Mouse (Mus musculus): Measurements from ENCODE around the gene Pdzd8. TPM values are rescaled to one million over a fixed set of nuclear protein-coding genes. Genes with fewer than 3 reads are reported as not detected.
A peak's percentile ranks its signal among the peaks of the same experiment; 100 is the strongest.

Pdzd8 gene
- polyA plus RNA-seq, 1 experiment: 11.8 TPM

DNA sequence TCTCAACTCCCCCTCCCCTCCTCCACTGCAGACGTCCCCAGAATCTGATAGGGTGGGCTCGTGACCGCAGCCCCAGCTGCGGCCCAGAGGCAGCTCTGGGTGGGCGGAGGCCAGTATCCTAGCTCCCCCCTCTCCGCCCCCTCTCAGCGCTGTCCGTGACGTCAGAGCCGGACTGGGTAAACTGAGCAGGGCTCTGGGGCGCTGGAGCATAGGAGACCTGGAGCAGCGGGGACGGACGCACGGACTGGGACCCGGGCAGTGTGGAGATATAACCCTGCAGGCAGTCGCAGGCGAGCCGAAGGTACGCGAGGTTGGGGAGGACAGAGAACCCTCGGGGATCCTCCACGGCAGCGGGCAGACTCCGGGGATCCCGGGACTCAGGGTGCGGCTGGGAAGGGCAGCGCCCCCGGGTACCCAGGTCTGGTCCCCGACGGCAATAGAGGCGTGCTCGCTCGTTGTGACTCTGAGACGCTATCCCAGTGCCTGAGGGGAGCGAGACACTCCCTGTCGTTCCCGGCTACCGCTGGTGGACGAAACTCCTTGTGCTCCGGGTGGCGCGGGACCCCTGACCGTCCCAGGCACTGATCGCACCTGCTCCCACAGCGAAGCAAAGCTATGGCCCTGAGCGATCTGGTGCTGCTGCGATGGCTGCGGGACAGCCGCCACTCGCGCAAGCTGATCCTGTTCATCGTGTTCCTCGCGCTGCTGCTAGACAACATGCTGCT is 84.7 kb downstream of the Pdzd8 start, which contains the start of gene Slc18a2:
Gene Slc18a2 (plus strand): TSS at position 179 of the 725 bp plus-strand sequence.
- peaks cover 6% of the 10 kb centered on the region; the same call in 1 of the 2 replicates for H3K4me1 ChIP-seq (ENCODE audit: control insufficient read depth, insufficient read depth, insufficient read length, low read length)
- no peaks in the 10 kb centered on the region for H3K36me3 ChIP-seq (ENCODE audit: control insufficient read depth, insufficient read depth, low read length)
- TF ChIP-seq POLR2A (IDR thresholded peaks at IDR 0.05; ENCODE audit: low read depth, low read length): no peak
- no peak for TF ChIP-seq CTCF (IDR thresholded peaks at IDR 0.05; ENCODE audit: extremely low read depth, insufficient read length, insufficient replicate concordance, low read depth, low read length)
- WGBS: 3% methylated on average over 55 of the region's 55 CpGs
- peaks cover 24% of the 10 kb centered on the region for H3K27me3 ChIP-seq (ENCODE audit: control insufficient read depth, insufficient read depth, low read length)
- no peak within 1 kb of the TSS for H3K27ac ChIP-seq (ENCODE audit: insufficient read depth, low read depth, low read length)
- peak within 1 kb of the TSS; percentile 4; the same call in 1 of the 2 replicates for H3K4me3 ChIP-seq (ENCODE audit: low read depth, low read length)

DNA sequence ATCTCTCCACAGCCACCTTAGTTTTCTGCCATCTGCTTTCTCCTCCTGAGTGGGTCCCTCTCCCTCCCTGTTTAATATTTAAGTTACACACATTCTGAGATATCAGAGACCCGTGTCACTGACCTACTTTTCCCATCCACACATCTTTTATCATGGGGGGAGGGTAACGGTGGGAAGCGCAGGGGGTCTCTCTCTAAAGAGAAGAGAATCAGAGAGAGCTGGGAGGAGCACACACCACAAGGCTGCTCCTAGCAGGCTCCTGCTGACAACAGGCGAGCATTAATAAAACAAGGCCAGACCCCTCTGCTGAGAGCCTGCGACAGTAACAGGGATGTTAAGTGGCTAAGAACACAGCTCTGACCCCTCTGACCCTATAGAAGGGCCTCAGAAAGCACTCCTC is 85.9 kb downstream of the Pdzd8 start:
- Histone ChIP-seq H3K4me3 (ENCODE audit: low read depth, low read length) (no peak overlapping the region), H3K27ac (ENCODE audit: insufficient read depth, low read depth, low read length) (no peak overlapping the region), H3K27me3 (ENCODE audit: control insufficient read depth, insufficient read depth, low read length) (peaks cover 24% of the 10 kb centered on the region), H3K4me1 (ENCODE audit: control insufficient read depth, insufficient read depth, insufficient read length, low read length) (peaks cover 6% of the 10 kb centered on the region; the same call in 1 of the 2 replicates), H3K36me3 (ENCODE audit: control insufficient read depth, insufficient read depth, low read length) (no peaks in the 10 kb centered on the region)
- WGBS: 54% methylated on average over 5 of the region's 5 CpGs
- TF ChIP-seq CTCF (IDR thresholded peaks at IDR 0.05; ENCODE audit: extremely low read depth, insufficient read length, insufficient replicate concordance, low read depth, low read length): no peak
- TF ChIP-seq POLR2A (IDR thresholded peaks at IDR 0.05; ENCODE audit: low read depth, low read length): no peak

DNA sequence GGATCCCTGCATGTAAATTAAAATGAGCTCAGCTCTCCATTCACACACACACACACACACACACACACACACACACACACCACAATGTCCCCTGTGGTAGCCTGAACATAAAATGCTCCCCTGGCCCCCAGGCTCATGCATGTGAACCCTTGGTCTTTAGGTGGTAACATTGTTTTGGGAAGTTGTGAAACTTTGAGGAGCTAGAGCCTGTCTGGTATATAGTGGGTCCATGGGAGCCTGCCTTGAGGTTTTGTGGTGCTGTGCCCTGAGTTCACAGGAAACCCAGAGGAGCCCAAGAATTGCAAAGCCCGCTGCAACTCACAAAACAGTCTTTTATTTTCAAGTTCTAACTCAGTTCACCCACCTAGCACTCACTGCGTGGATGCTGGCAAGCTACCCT is 92.9 kb downstream of the Pdzd8 start:
- no peak overlapping the region for H3K27ac ChIP-seq (ENCODE audit: insufficient read depth, low read depth, low read length)
- TF ChIP-seq POLR2A (IDR thresholded peaks at IDR 0.05; ENCODE audit: low read depth, low read length) (no peak), CTCF (IDR thresholded peaks at IDR 0.05; ENCODE audit: extremely low read depth, insufficient read length, insufficient replicate concordance, low read depth, low read length) (no peak)
- no peaks in the 10 kb centered on the region for H3K4me1 ChIP-seq (ENCODE audit: control insufficient read depth, insufficient read depth, insufficient read length, low read length)
- H3K4me3 ChIP-seq (ENCODE audit: low read depth, low read length): no peak overlapping the region
- H3K27me3 ChIP-seq (ENCODE audit: control insufficient read depth, insufficient read depth, low read length): no peaks in the 10 kb centered on the region; the same call in none of the 2 replicates
- WGBS: 58% methylated on average over 2 of the region's 2 CpGs
- H3K36me3 ChIP-seq (ENCODE audit: control insufficient read depth, insufficient read depth, low read length): no peaks in the 10 kb centered on the region

DNA sequence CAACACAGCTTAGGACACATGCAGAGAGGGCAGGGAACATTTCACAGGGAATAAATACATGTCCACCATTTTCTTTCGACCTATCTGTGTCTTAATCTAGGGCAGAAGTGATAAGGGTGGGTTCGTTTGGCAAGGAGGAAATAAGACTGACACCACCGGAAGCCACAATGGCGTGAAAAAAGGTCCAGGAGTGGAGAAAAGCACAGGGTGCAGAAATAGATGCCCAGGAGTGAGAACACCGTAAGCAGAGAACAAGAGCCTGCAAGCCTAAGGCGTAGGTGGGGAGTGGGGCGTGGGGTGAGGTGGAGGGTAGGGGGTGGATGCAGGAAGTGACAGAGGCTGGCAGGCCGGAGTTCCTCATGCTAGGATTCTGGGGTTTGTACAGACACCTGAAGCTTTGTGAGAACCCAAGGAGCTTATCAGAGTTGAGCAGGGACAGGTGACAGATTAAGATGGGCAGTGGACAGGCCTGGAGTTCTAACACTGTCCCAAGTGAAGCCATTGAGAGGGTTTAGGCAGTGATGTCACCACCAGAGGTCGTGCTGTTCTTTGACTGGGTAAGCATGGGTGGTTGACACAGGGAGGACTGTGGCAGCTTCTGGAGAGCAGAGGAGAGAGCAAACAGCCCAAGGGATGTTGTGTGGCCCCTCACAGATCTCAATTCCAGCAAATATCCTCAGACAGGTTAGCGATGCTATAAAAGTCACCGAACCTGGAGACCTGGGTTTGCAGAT is 96.9 kb downstream of the Pdzd8 start:
- 59% methylated on average over 11 of the region's 11 CpGs for WGBS
- no peak overlapping the region for H3K27ac ChIP-seq (ENCODE audit: insufficient read depth, low read depth, low read length)
- TF ChIP-seq POLR2A (IDR thresholded peaks at IDR 0.05; ENCODE audit: low read depth, low read length) (no peak), CTCF (IDR thresholded peaks at IDR 0.05; ENCODE audit: extremely low read depth, insufficient read length, insufficient replicate concordance, low read depth, low read length) (no peak)

DNA sequence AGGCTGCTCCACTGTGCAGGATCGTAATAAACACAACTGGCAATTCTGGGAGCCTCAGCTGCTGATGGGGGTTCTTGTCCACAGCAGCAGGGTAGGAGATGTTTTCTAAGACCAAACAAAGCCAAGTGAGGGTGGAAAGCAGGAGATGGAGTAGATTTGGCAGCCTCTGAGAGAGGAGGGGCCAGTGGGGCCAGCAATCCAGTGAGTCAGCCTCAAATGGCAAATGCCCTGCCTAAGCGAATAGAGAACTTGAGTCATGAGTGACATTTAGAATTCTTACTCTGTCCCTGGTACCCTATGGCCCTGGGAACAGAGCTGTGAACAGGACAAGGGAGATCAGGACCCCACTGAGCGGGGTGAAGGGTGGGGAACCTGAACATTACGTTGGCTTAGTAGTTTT is 97.4 kb downstream of the Pdzd8 start:
- no peaks in the 10 kb centered on the region for H3K27me3 ChIP-seq (ENCODE audit: control insufficient read depth, insufficient read depth, low read length)
- WGBS: 76% methylated on average over 4 of the region's 4 CpGs
- TF ChIP-seq POLR2A (IDR thresholded peaks at IDR 0.05; ENCODE audit: low read depth, low read length) (no peak), CTCF (IDR thresholded peaks at IDR 0.05; ENCODE audit: extremely low read depth, insufficient read length, insufficient replicate concordance, low read depth, low read length) (no peak)
- H3K4me1 ChIP-seq (ENCODE audit: control insufficient read depth, insufficient read depth, insufficient read length, low read length): no peaks in the 10 kb centered on the region
- H3K4me3 ChIP-seq (ENCODE audit: low read depth, low read length): no peak overlapping the region
- H3K36me3 ChIP-seq (ENCODE audit: control insufficient read depth, insufficient read depth, low read length): no peaks in the 10 kb centered on the region
- H3K27ac ChIP-seq (ENCODE audit: insufficient read depth, low read depth, low read length): no peak overlapping the region

More for the DNA sequence above, 96.9 kb downstream of the Pdzd8 start:
- Histone ChIP-seq H3K36me3 (ENCODE audit: control insufficient read depth, insufficient read depth, low read length) (no peaks in the 10 kb centered on the region), H3K4me1 (ENCODE audit: control insufficient read depth, insufficient read depth, insufficient read length, low read length) (no peaks in the 10 kb centered on the region), H3K27me3 (ENCODE audit: control insufficient read depth, insufficient read depth, low read length) (no peaks in the 10 kb centered on the region), H3K4me3 (ENCODE audit: low read depth, low read length) (no peak overlapping the region)

Other genes starting within 250 kb of the Pdzd8 start
- not detected in 2 replicates for gene Vax1, start 175.7 kb downstream of the Pdzd8 start, polyA plus RNA-seq (2012; rRNA removed)
- not detected in 2 replicates for gene Kcnk18, start 126.6 kb downstream of the Pdzd8 start, polyA plus RNA-seq (2012; rRNA removed)
- 0.30 and 0.38 TPM in 2 replicates for gene Slc18a2, start 84.9 kb downstream of the Pdzd8 start, polyA plus RNA-seq (2012; rRNA removed)
- 2,610 and 3,365 TPM in 2 replicates for gene Rps12-ps3, start 23.5 kb downstream of the Pdzd8 start, polyA plus RNA-seq (2012; rRNA removed)
- gene Emx2, start 112.6 kb upstream of the Pdzd8 start, polyA plus RNA-seq (2012; rRNA removed): 0.03 TPM in 1 of 2 replicates, not detected in the other